Mouse (Mus musculus): Measurements from ENCODE around the gene Capn8. TPM values are rescaled to one million over a fixed set of nuclear protein-coding genes. Genes with fewer than 3 reads are reported as not detected.

Capn8 gene
- not detected in 2 replicates for polyA plus RNA-seq (2016; fragmentation: Nextera tagmentation; extraction: Ambion mirVana)

DNA sequence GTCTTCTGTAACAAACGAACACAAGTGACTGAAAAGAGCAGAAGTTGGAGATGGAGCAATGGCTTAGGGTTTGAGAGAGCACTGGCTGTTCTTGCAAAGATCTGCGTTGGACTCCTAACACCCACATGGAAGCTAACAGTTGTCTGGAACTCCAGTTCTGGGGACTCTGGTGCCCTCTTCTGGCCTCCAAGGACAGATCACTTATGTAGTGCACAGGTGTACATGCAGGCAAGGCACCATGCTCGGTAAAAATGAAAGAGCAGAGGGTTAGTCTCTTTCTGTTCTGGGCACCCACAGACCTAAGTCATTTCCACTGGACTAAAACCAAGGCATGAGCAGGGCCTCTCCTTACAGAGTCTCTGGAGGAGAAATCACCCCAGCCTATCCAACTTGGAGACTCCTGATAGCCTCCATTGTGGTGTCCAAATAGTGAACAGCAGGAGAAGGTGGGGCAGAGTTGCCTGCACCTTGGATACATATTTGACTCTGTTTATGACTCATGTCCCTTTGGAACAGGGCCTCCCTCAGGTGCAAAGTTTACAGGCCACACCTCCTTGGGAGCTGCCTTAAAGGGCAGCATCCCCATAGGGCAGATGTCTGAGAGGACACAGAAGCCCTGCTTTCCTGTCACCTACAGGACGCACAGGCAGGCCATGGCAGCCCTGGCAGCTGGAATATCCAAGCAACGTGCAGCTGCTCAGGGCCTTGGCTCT lies at the start of gene Capn8:
Gene Capn8 (plus strand): TSS at position 600 of the 713 bp plus-strand sequence.
- Histone ChIP-seq H3K27ac (no peak within 1 kb of the TSS), H3K4me2 (no peak within 1 kb of the TSS), H3K4me3 (replicated peaks) (no peak within 1 kb of the TSS), H3K9me3 (no peaks in the 10 kb centered on the region), H3K9ac (replicated peaks) (no peak within 1 kb of the TSS), H3K36me3 (no peaks in the 10 kb centered on the region), H3K4me1 (replicated peaks) (peaks cover 6% of the 10 kb centered on the region), H3K27me3 (no peaks in the 10 kb centered on the region; the same call in 1 of the 2 replicates)
- 74% methylated on average over 5 of the region's 5 CpGs for WGBS
- no peak for ATAC-seq (ENCODE audit: insufficient number of reproducible peaks, insufficient read depth, low FRiP score, low TSS enrichment, low read depth)

DNA sequence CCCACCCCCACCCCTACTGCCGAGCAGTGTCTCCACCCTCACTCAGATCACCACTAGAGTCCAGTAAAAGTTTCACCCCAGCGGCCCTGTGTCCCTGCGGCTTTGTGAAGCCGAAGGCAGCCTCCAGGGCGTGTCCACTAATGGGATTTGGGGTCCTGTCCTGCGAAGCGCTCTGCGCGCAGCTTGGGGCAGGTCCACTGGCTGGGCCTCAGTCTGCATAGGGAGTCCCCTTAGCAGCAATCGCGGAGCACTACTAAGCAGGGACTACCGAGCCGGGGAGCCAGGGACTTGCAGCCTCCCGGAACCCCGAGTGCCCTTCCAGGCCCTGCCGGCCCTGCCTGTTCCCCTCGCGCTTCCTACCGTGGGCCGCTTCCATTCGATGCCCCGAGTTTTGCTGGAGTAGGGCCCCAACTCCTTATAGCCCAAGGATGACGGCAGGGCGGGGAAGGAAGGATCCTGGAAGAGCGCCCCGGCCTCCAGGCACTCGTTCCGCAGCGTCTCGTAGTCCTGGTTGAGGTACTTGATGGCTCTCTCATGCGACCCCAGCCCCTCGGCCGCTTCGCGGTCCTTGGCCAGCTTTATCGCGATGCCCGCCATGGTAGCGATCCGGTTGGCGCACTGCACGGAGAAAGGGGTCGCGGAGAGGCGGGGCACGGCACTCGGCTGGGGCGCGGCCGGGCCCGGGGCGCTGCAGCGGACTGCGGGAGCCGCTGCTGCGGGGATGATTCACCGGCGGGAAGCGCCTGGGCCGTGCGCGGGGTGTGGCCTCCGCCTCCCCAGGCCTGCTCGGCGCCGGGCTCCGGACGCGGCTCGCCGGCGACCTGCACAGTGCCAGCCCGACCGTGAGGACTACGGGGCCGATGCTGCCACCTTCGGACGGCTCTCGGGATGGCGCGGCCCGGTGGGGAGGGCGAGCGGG lies 47.8 kb upstream of the Capn8 start, which contains the start of gene Capn2:
Gene Capn2 (minus strand): TSS at position 851 of the 919 bp plus-strand sequence.
- WGBS: under 1% methylated on average over 84 of the region's 84 CpGs
- H3K4me1 ChIP-seq (replicated peaks): peaks cover 41% of the 10 kb centered on the region
- H3K27ac ChIP-seq: peak within 1 kb of the TSS; percentile 91
- peak within 1 kb of the TSS; percentile 74 for H3K4me2 ChIP-seq
- peak; percentile 87 for ATAC-seq (ENCODE audit: insufficient number of reproducible peaks, insufficient read depth, low FRiP score, low TSS enrichment, low read depth)
- H3K27me3 ChIP-seq: no peaks in the 10 kb centered on the region
- peak within 1 kb of the TSS; percentile 82 for H3K4me3 ChIP-seq (replicated peaks)
- H3K9me3 ChIP-seq: no peaks in the 10 kb centered on the region
- H3K9ac ChIP-seq (replicated peaks): peak within 1 kb of the TSS; percentile 94
- peaks cover 26% of the 10 kb centered on the region for H3K36me3 ChIP-seq

GRCm38 (mm10) chr1:182517677-182518011 lies 47.2 kb upstream of the Capn8 start:
- H3K9ac ChIP-seq (replicated peaks): peak overlapping the region; percentile 94
- H3K36me3 ChIP-seq: peaks cover 22% of the 10 kb centered on the region; the same call in 1 of the 2 replicates
- peaks cover 41% of the 10 kb centered on the region for H3K4me1 ChIP-seq (replicated peaks)
- H3K27ac ChIP-seq: peak overlapping the region; percentile 91
- peak overlapping the region; percentile 74 for H3K4me2 ChIP-seq
- peak overlapping the region; percentile 82 for H3K4me3 ChIP-seq (replicated peaks)
- WGBS: under 1% methylated on average over 10 of the region's 10 CpGs
- ATAC-seq (ENCODE audit: insufficient number of reproducible peaks, insufficient read depth, low FRiP score, low TSS enrichment, low read depth): no peak
- no peaks in the 10 kb centered on the region for H3K27me3 ChIP-seq
- H3K9me3 ChIP-seq: no peaks in the 10 kb centered on the region

GRCm38 (mm10) chr1:182518143-182518680 lies 46.6 kb upstream of the Capn8 start:
- Histone ChIP-seq H3K9ac (replicated peaks) (no peak overlapping the region), H3K27me3 (no peaks in the 10 kb centered on the region), H3K27ac (no peak overlapping the region), H3K36me3 (peaks cover 19% of the 10 kb centered on the region; the same call in 1 of the 2 replicates), H3K9me3 (no peaks in the 10 kb centered on the region), H3K4me3 (replicated peaks) (no peak overlapping the region), H3K4me2 (peak overlapping the region; percentile 74), H3K4me1 (replicated peaks) (peaks cover 41% of the 10 kb centered on the region)
- ATAC-seq (ENCODE audit: insufficient number of reproducible peaks, insufficient read depth, low FRiP score, low TSS enrichment, low read depth): no peak
- WGBS: 56% methylated on average over 10 of the region's 10 CpGs

- Histone ChIP-seq H3K9me3 (no peaks in the 10 kb centered on the region), H3K4me1 (replicated peaks) (peaks cover 41% of the 10 kb centered on the region), H3K36me3 (peaks cover 13% of the 10 kb centered on the region; the same call in 1 of the 2 replicates), H3K4me2 (no peak overlapping the region), H3K27ac (no peak overlapping the region), H3K4me3 (replicated peaks) (no peak overlapping the region), H3K27me3 (no peaks in the 10 kb centered on the region), H3K9ac (replicated peaks) (no peak overlapping the region)
- no peak for ATAC-seq (ENCODE audit: insufficient number of reproducible peaks, insufficient read depth, low FRiP score, low TSS enrichment, low read depth)
- 85% methylated on average over 6 of the region's 6 CpGs for WGBS
Measured at GRCm38 (mm10) chr1:182518811-182519210, 46.0 kb upstream of the Capn8 start.

- Histone ChIP-seq H3K9me3 (no peaks in the 10 kb centered on the region), H3K9ac (replicated peaks) (no peak overlapping the region), H3K36me3 (peaks cover 10% of the 10 kb centered on the region; the same call in 1 of the 2 replicates), H3K27ac (peak overlapping the region; percentile 90), H3K4me1 (replicated peaks) (peaks cover 41% of the 10 kb centered on the region), H3K27me3 (no peaks in the 10 kb centered on the region), H3K4me2 (peak overlapping the region; percentile 37; the same call in 1 of the 2 replicates), H3K4me3 (replicated peaks) (no peak overlapping the region)
- WGBS: 75% methylated on average over 5 of the region's 5 CpGs
- no peak for ATAC-seq (ENCODE audit: insufficient number of reproducible peaks, insufficient read depth, low FRiP score, low TSS enrichment, low read depth)
Measured at GRCm38 (mm10) chr1:182519341-182519740, 45.5 kb upstream of the Capn8 start.

GRCm38 (mm10) chr1:182520091-182520937 lies 44.5 kb upstream of the Capn8 start:
- WGBS: 10% methylated on average over 14 of the region's 14 CpGs
- H3K4me3 ChIP-seq (replicated peaks): no peak overlapping the region

DNA sequence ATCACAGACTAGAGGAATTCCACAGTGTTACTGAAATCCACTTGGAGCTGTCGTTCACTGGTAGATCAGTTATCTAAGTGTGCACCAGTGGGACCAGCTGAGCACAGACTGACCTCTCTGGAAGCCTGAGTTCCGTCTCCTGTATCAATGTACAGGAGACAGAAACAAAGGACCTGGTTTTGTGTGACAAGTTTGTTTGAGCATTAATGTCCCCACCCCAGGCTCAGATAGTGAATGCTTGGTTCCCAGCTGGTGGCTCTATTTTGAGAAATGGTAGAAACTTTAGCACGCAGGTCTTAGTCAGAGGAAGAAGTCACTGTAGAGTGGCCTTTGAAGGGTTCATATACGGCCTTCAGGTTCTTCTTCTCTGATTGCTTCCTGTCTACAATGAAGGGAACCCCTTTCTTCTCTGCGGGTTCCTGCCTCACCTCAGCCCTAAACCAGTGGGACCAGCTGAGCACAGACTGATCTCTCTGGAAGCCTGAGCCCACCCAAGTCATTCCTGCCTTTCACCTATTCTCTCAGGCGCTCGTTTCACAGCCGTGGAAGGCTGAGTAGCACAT lies 43.8 kb upstream of the Capn8 start:
- Histone ChIP-seq H3K9ac (replicated peaks) (no peak overlapping the region), H3K27ac (peak overlapping the region; percentile 90), H3K36me3 (no peaks in the 10 kb centered on the region), H3K4me1 (replicated peaks) (peaks cover 31% of the 10 kb centered on the region), H3K9me3 (no peaks in the 10 kb centered on the region), H3K27me3 (no peaks in the 10 kb centered on the region; the same call in 1 of the 2 replicates), H3K4me3 (replicated peaks) (no peak overlapping the region), H3K4me2 (peak overlapping the region; percentile 37; the same call in 1 of the 2 replicates)
- ATAC-seq (ENCODE audit: insufficient number of reproducible peaks, insufficient read depth, low FRiP score, low TSS enrichment, low read depth): no peak
- 61% methylated on average over 8 of the region's 8 CpGs for WGBS

More at GRCm38 (mm10) chr1:182520091-182520937, 44.5 kb upstream of the Capn8 start:
- Histone ChIP-seq H3K4me2 (peak overlapping the region; percentile 37), H3K36me3 (peaks cover under 1% of the 10 kb centered on the region; the same call in 1 of the 2 replicates), H3K9ac (replicated peaks) (no peak overlapping the region), H3K4me1 (replicated peaks) (peaks cover 38% of the 10 kb centered on the region), H3K9me3 (no peaks in the 10 kb centered on the region), H3K27me3 (no peaks in the 10 kb centered on the region), H3K27ac (peak overlapping the region; percentile 90)
- ATAC-seq (ENCODE audit: insufficient number of reproducible peaks, insufficient read depth, low FRiP score, low TSS enrichment, low read depth): peak; percentile 70

- H3K4me3 ChIP-seq (replicated peaks): no peak overlapping the region
- H3K4me2 ChIP-seq: no peak overlapping the region
- H3K9ac ChIP-seq (replicated peaks): no peak overlapping the region
- ATAC-seq (ENCODE audit: insufficient number of reproducible peaks, insufficient read depth, low FRiP score, low TSS enrichment, low read depth): no peak
- peaks cover 17% of the 10 kb centered on the region for H3K27me3 ChIP-seq
- 81% methylated on average over 5 of the region's 5 CpGs for WGBS
- H3K9me3 ChIP-seq: no peaks in the 10 kb centered on the region
- H3K36me3 ChIP-seq: no peaks in the 10 kb centered on the region
- H3K4me1 ChIP-seq (replicated peaks): peaks cover 36% of the 10 kb centered on the region
- H3K27ac ChIP-seq: no peak overlapping the region
Measured at GRCm38 (mm10) chr1:182522961-182523360, 41.8 kb upstream of the Capn8 start.

GRCm38 (mm10) chr1:182523692-182524091 lies 41.1 kb upstream of the Capn8 start:
- no peak overlapping the region for H3K4me3 ChIP-seq (replicated peaks)
- no peak overlapping the region for H3K27ac ChIP-seq
- H3K27me3 ChIP-seq: peaks cover 25% of the 10 kb centered on the region
- H3K4me1 ChIP-seq (replicated peaks): peaks cover 43% of the 10 kb centered on the region
- 91% methylated on average over 3 of the region's 3 CpGs for WGBS
- no peak overlapping the region for H3K4me2 ChIP-seq
- no peaks in the 10 kb centered on the region for H3K36me3 ChIP-seq
- H3K9ac ChIP-seq (replicated peaks): no peak overlapping the region
- no peak for ATAC-seq (ENCODE audit: insufficient number of reproducible peaks, insufficient read depth, low FRiP score, low TSS enrichment, low read depth)
- no peaks in the 10 kb centered on the region for H3K9me3 ChIP-seq

Data from limb, embryonic 12.5 days (tissue).